Mouse (Mus musculus): ENCODE results near the gene Nufip2. TPM values are rescaled to one million over a fixed set of nuclear protein-coding genes. Genes with fewer than 3 reads are reported as not detected.
A peak's percentile ranks its signal among the peaks of the same experiment; 100 is the strongest.
"Not testable (repeated sequence)": the region's sequence is repeated elsewhere in the genome, so short reads cannot be mapped to it uniquely, and the experiment has no call there.

Gene Nufip2
- 3.8 and 4.0 TPM in 2 replicates for polyA plus RNA-seq (2015; fragmentation: Nextera tagmentation; extraction: Ambion mirVana)

DNA sequence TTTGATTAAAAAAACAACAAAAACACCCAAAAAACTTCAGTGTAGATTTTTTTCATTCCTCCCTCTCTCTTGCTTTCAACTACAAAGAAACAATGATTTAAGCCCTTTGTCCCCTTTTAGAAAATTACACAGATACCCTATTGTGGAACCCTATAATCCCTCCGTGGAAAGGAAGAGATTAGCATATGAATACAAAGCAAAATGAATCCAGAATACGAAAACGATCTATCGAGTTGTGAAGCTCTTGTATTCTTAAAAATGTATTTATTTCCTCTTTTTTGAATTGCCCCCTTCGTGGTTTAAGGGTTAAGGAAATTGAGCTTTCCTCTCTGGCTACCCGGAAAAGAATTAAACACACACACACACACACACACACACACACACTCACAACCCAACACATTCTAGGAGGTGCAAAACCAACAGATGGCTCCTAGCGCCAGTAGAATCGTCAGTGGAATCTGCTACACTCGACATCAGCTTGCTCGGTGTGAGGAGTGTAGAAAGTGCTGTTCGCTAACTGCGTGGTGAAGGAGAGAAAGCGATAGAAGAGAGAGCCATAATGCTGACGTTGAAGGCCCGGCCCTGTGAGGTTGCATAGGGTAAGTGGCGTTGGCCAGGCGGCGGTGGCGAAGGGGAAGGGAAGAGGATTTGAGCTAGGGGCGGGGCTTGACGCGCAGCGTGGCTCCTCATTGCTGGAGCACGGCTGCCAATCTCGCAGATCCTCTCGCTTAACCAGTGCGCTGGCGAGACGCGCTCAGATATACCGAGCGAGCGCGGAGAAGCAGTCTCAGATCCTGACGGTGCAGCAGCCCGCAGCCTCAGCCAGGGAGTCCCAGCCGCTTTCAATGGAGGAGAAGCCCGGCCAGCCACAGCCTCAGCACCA is at the start of gene Nufip2:
Gene Nufip2, plus strand, starts transcription at position 773 of the 883 bp plus-strand sequence.
- Histone ChIP-seq H3K9me3 (ENCODE audit: control insufficient read depth, low read length) (no peaks in the 10 kb centered on the region), H3K9ac (ENCODE audit: low read depth, low read length) (peak within 1 kb of the TSS; percentile 100), H3K4me1 (ENCODE audit: control insufficient read depth, insufficient read depth, low read length) (peaks cover 4% of the 10 kb centered on the region), H3K36me3 (ENCODE audit: control insufficient read depth, insufficient read depth, low read length) (no peaks in the 10 kb centered on the region), H3K27ac (ENCODE audit: low read length) (peak within 1 kb of the TSS; percentile 99), H3K27me3 (replicated peaks; ENCODE audit: control insufficient read depth, insufficient read depth, low read length) (no peaks in the 10 kb centered on the region), H3K4me2 (ENCODE audit: low read depth, low read length) (peak within 1 kb of the TSS; percentile 46), H3K4me3 (ENCODE audit: low read length) (peak within 1 kb of the TSS; percentile 99)
- peak; percentile 98 for ATAC-seq
- under 1% methylated on average over 38 of the region's 38 CpGs for WGBS

DNA sequence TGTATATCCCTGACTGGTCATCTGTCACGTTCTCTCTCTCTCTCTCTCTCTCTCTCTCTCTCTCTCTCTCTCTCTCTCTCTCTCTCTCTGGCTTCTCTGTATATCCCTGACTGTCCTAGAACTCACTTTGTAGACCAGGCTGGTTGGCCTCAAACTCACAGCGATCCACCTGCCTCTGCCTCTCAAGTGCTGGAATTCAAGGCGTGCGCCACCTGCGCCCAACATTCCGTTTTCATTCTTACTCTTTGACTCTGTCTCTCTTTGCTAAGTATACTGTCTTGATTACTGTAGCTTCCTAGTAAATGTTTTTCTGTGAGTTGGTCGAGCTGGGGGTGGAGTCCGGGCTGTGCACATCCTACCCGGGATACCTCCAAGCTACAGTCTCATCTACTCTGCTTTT is 44.6 kb upstream of the Nufip2 start:
- no peaks in the 10 kb centered on the region for H3K9me3 ChIP-seq (ENCODE audit: control insufficient read depth, low read length)
- no peak overlapping the region for H3K4me2 ChIP-seq (ENCODE audit: low read depth, low read length)
- no peak for ATAC-seq
- no peak overlapping the region for H3K4me3 ChIP-seq (ENCODE audit: low read length)
- no peak overlapping the region for H3K27ac ChIP-seq (ENCODE audit: low read length)
- WGBS = 79% methylated on average over 9 of the region's 9 CpGs
- H3K4me1 ChIP-seq (ENCODE audit: control insufficient read depth, insufficient read depth, low read length) = no peaks in the 10 kb centered on the region
- H3K9ac ChIP-seq (ENCODE audit: low read depth, low read length) = no peak overlapping the region
- H3K36me3 ChIP-seq (ENCODE audit: control insufficient read depth, insufficient read depth, low read length) = no peaks in the 10 kb centered on the region
- H3K27me3 ChIP-seq (replicated peaks; ENCODE audit: control insufficient read depth, insufficient read depth, low read length) = no peaks in the 10 kb centered on the region

DNA sequence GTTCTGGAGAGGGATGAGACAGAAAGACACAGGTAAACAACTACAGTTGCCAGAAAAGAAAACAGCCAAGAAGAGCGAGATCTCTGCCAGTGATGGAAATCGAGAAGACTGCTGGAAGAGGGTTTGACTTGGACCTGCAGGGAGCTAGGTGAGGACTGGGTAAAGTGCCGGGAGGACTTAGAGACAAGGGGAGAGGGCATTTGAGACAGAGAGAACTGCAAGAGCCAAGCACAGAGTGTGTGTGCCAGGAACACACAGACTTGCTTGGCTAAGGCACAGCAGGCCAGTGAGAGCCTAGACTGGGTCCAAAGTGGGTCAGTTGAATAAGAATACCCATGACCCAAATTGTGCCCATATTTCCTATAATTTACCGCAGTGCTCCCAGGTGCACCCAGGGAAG is 40.5 kb upstream of the Nufip2 start:
- Histone ChIP-seq H3K27me3 (replicated peaks; ENCODE audit: control insufficient read depth, insufficient read depth, low read length) (no peaks in the 10 kb centered on the region), H3K27ac (ENCODE audit: low read length) (no peak overlapping the region), H3K4me1 (ENCODE audit: control insufficient read depth, insufficient read depth, low read length) (no peaks in the 10 kb centered on the region), H3K36me3 (ENCODE audit: control insufficient read depth, insufficient read depth, low read length) (no peaks in the 10 kb centered on the region), H3K9me3 (ENCODE audit: control insufficient read depth, low read length) (no peaks in the 10 kb centered on the region), H3K4me2 (ENCODE audit: low read depth, low read length) (no peak overlapping the region), H3K4me3 (ENCODE audit: low read length) (no peak overlapping the region), H3K9ac (ENCODE audit: low read depth, low read length) (no peak overlapping the region)
- no peak for ATAC-seq
- WGBS = 85% methylated on average over 4 of the region's 4 CpGs

DNA sequence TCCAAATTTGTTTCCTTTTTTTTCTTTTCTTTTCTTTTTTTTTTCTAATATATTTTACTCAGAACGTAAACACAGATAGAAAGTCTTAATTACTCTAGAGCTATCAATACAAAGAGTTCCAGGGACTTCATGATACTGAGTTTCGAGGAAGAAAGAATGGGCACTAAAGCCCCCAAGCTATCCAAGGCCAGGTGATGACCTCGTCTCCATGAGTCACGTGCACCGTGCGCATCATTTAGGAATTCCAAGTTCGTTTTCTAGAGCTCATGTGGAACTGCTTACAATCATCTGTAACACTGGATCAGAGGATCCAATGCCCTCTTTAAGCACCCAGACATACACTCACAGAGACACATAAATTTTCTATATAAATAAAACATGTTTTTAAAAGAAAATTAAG is 37.1 kb upstream of the Nufip2 start:
- no peak overlapping the region for H3K4me3 ChIP-seq (ENCODE audit: low read length)
- no peak for ATAC-seq
- no peaks in the 10 kb centered on the region for H3K9me3 ChIP-seq (ENCODE audit: control insufficient read depth, low read length)
- no peaks in the 10 kb centered on the region for H3K27me3 ChIP-seq (replicated peaks; ENCODE audit: control insufficient read depth, insufficient read depth, low read length)
- no peak overlapping the region for H3K9ac ChIP-seq (ENCODE audit: low read depth, low read length)
- H3K4me2 ChIP-seq (ENCODE audit: low read depth, low read length) = no peak overlapping the region
- WGBS = 78% methylated on average over 7 of the region's 7 CpGs
- no peak overlapping the region for H3K27ac ChIP-seq (ENCODE audit: low read length)
- no peaks in the 10 kb centered on the region for H3K36me3 ChIP-seq (ENCODE audit: control insufficient read depth, insufficient read depth, low read length)
- no peaks in the 10 kb centered on the region for H3K4me1 ChIP-seq (ENCODE audit: control insufficient read depth, insufficient read depth, low read length)

GRCm38 (mm10) chr11:77652484-77652883 is 33.5 kb upstream of the Nufip2 start:
- no peak for ATAC-seq
- no peak overlapping the region for H3K4me3 ChIP-seq (ENCODE audit: low read length)
- no peaks in the 10 kb centered on the region for H3K27me3 ChIP-seq (replicated peaks; ENCODE audit: control insufficient read depth, insufficient read depth, low read length)

DNA sequence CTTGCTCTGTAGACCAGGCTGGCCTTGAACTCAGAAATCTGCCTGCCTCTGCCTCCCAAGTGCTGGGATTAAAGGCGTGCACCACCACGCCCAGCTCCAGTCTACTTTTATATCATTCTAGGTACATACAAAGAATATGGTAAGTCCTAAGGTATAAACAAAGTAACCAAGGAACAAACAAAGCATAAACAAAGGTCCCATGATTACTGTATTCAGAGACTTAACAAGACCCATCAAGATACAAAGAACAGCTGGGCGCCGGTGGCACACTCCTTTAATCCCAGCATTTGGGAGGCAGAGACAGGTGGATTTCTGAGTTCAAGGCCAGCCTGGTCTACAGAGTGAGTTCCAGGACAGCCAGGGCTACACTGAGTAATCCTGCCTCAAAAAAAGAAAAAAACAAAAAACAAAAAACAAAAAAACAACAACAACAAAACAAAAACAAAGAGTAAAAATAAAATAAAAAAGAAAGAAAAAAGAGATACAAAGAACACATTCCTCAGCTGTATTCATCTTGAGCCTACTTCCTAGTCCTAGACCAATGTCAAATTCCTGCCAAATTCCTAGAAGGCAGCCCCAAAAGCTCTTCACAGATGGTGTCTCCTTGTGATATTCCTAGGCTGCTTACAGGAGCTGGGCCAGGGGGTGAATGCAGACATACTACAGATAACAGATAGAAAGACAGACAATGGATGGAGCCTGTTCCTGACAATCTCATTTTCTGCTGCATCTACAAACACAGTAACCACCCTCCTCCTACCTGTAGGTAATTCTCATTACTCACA is 32.4 kb upstream of the Nufip2 start:
- H3K4me1 ChIP-seq (ENCODE audit: control insufficient read depth, insufficient read depth, low read length); H3K27me3 ChIP-seq (replicated peaks; ENCODE audit: control insufficient read depth, insufficient read depth, low read length); ATAC-seq; H3K27ac ChIP-seq (ENCODE audit: low read length); H3K36me3 ChIP-seq (ENCODE audit: control insufficient read depth, insufficient read depth, low read length); H3K4me3 ChIP-seq (ENCODE audit: low read length); H3K9me3 ChIP-seq (ENCODE audit: control insufficient read depth, low read length); H3K4me2 ChIP-seq (ENCODE audit: low read depth, low read length); H3K9ac ChIP-seq (ENCODE audit: low read depth, low read length): not testable (repeated sequence)
- 98% methylated on average over 4 of the region's 4 CpGs for WGBS

More at GRCm38 (mm10) chr11:77652484-77652883, 33.5 kb upstream of the Nufip2 start:
- no peak overlapping the region for H3K4me2 ChIP-seq (ENCODE audit: low read depth, low read length)
- no peaks in the 10 kb centered on the region for H3K9me3 ChIP-seq (ENCODE audit: control insufficient read depth, low read length)
- H3K27ac ChIP-seq (ENCODE audit: low read length) = no peak overlapping the region
- no peak overlapping the region for H3K9ac ChIP-seq (ENCODE audit: low read depth, low read length)
- 61% methylated on average over 6 of the region's 6 CpGs for WGBS
- H3K4me1 ChIP-seq (ENCODE audit: control insufficient read depth, insufficient read depth, low read length) = no peaks in the 10 kb centered on the region
- no peaks in the 10 kb centered on the region for H3K36me3 ChIP-seq (ENCODE audit: control insufficient read depth, insufficient read depth, low read length)

- Histone ChIP-seq H3K9ac (ENCODE audit: low read depth, low read length) (no peak overlapping the region), H3K36me3 (ENCODE audit: control insufficient read depth, insufficient read depth, low read length) (no peaks in the 10 kb centered on the region), H3K4me3 (ENCODE audit: low read length) (no peak overlapping the region), H3K4me1 (ENCODE audit: control insufficient read depth, insufficient read depth, low read length) (no peaks in the 10 kb centered on the region), H3K9me3 (ENCODE audit: control insufficient read depth, low read length) (no peaks in the 10 kb centered on the region), H3K27ac (ENCODE audit: low read length) (no peak overlapping the region), H3K4me2 (ENCODE audit: low read depth, low read length) (no peak overlapping the region), H3K27me3 (replicated peaks; ENCODE audit: control insufficient read depth, insufficient read depth, low read length) (no peaks in the 10 kb centered on the region)
- 67% methylated on average over 4 of the region's 4 CpGs for WGBS
- no peak for ATAC-seq
These were observed 26.0 kb upstream of the Nufip2 start for GRCm38 (mm10) chr11:77659986-77660385.

- Histone ChIP-seq H3K4me2 (ENCODE audit: low read depth, low read length) (no peak overlapping the region), H3K9me3 (ENCODE audit: control insufficient read depth, low read length) (no peaks in the 10 kb centered on the region; the same call in 1 of the 2 replicates), H3K4me1 (ENCODE audit: control insufficient read depth, insufficient read depth, low read length) (no peaks in the 10 kb centered on the region), H3K9ac (ENCODE audit: low read depth, low read length) (no peak overlapping the region), H3K27me3 (replicated peaks; ENCODE audit: control insufficient read depth, insufficient read depth, low read length) (no peaks in the 10 kb centered on the region), H3K4me3 (ENCODE audit: low read length) (no peak overlapping the region), H3K27ac (ENCODE audit: low read length) (no peak overlapping the region), H3K36me3 (ENCODE audit: control insufficient read depth, insufficient read depth, low read length) (no peaks in the 10 kb centered on the region)
- WGBS = 62% methylated on average over 6 of the region's 6 CpGs
- ATAC-seq = no peak
These were observed 22.3 kb upstream of the Nufip2 start for GRCm38 (mm10) chr11:77663639-77664038.

GRCm38 (mm10) chr11:77664046-77664445 is 21.9 kb upstream of the Nufip2 start:
- Histone ChIP-seq H3K27ac (ENCODE audit: low read length) (no peak overlapping the region), H3K4me2 (ENCODE audit: low read depth, low read length) (no peak overlapping the region), H3K27me3 (replicated peaks; ENCODE audit: control insufficient read depth, insufficient read depth, low read length) (no peaks in the 10 kb centered on the region), H3K9ac (ENCODE audit: low read depth, low read length) (no peak overlapping the region), H3K4me3 (ENCODE audit: low read length) (no peak overlapping the region), H3K4me1 (ENCODE audit: control insufficient read depth, insufficient read depth, low read length) (no peaks in the 10 kb centered on the region), H3K9me3 (ENCODE audit: control insufficient read depth, low read length) (no peaks in the 10 kb centered on the region; the same call in 1 of the 2 replicates), H3K36me3 (ENCODE audit: control insufficient read depth, insufficient read depth, low read length) (no peaks in the 10 kb centered on the region)
- 81% methylated on average over 8 of the region's 8 CpGs for WGBS
- no peak for ATAC-seq

Measured in intestine, embryonic 16.5 days (tissue).